Mouse (Mus musculus): ENCODE data around the gene Rassf5. TPM values are rescaled to one million over a fixed set of nuclear protein-coding genes. Genes with fewer than 3 reads are reported as not detected.

Gene Rassf5
- polyA plus RNA-seq, 1 experiment, result 2.3 TPM

- H3K4me3 ChIP-seq (ENCODE audit: insufficient read depth, poor library complexity, severe bottlenecking), result no peak overlapping the region
- H3ac ChIP-seq (ENCODE audit: control insufficient read depth, insufficient read length, low read depth), result no peak overlapping the region
- TF ChIP-seq CEBPB (IDR thresholded peaks at IDR 0.05; ENCODE audit: low read depth) (no peak), MYOD1 (IDR thresholded peaks at IDR 0.05; ENCODE audit: control insufficient read depth, insufficient read length, low read depth) (no peak), MYOG (IDR thresholded peaks at IDR 0.05; ENCODE audit: control insufficient read depth, extremely low read depth, insufficient read length) (no peak), CTCF (IDR thresholded peaks at IDR 0.05; ENCODE audit: control insufficient read depth, insufficient read depth, insufficient read length) (peak; percentile 10), FOSL1 (IDR thresholded peaks at IDR 0.05; ENCODE audit: insufficient read depth, low read length, poor library complexity, severe bottlenecking) (no peak)
- no peaks in the 10 kb centered on the region for H3K27me3 ChIP-seq (ENCODE audit: control insufficient read depth, insufficient read depth, insufficient read length)
- H3K79me2 ChIP-seq (ENCODE audit: control insufficient read depth, insufficient read depth), result no peaks in the 10 kb centered on the region
- H3K79me3 ChIP-seq (ENCODE audit: low read depth), result no peaks in the 10 kb centered on the region
- H3K36me3 ChIP-seq (ENCODE audit: control insufficient read depth, insufficient read depth), result no peaks in the 10 kb centered on the region
Observed at GRCm38 (mm10) chr1:131246433-131247395, 1.7 kb upstream of the Rassf5 start.

- no peak overlapping the region for H3K4me3 ChIP-seq (ENCODE audit: insufficient read depth, poor library complexity, severe bottlenecking)
- no peaks in the 10 kb centered on the region for H3K36me3 ChIP-seq (ENCODE audit: control insufficient read depth, insufficient read depth)
- H3K27me3 ChIP-seq (ENCODE audit: control insufficient read depth, insufficient read depth, insufficient read length), result no peaks in the 10 kb centered on the region
- H3K79me2 ChIP-seq (ENCODE audit: control insufficient read depth, insufficient read depth), result no peaks in the 10 kb centered on the region
- TF ChIP-seq MYOG (IDR thresholded peaks at IDR 0.05; ENCODE audit: control insufficient read depth, extremely low read depth, insufficient read length) (no peak), MYOD1 (IDR thresholded peaks at IDR 0.05; ENCODE audit: control insufficient read depth, insufficient read length, low read depth) (no peak), USF1 (IDR thresholded peaks at IDR 0.05; ENCODE audit: low read depth) (no peak), CTCF (IDR thresholded peaks at IDR 0.05; ENCODE audit: control insufficient read depth, insufficient read depth, insufficient read length) (peak; percentile 68)
- no peaks in the 10 kb centered on the region for H3K79me3 ChIP-seq (ENCODE audit: low read depth)
- no peak overlapping the region for H3ac ChIP-seq (ENCODE audit: control insufficient read depth, insufficient read length, low read depth)
Observed at GRCm38 (mm10) chr1:131245926-131246325, 868 bp upstream of the Rassf5 start.

GRCm38 (mm10) chr1:131244536-131245088 is 446 bp downstream of the Rassf5 start:
- no peaks in the 10 kb centered on the region for H3K27me3 ChIP-seq (ENCODE audit: control insufficient read depth, insufficient read depth, insufficient read length)
- H3ac ChIP-seq (ENCODE audit: control insufficient read depth, insufficient read length, low read depth), result peak overlapping the region; percentile 69
- H3K4me3 ChIP-seq (ENCODE audit: insufficient read depth, poor library complexity, severe bottlenecking), result peak overlapping the region; percentile 40
- no peaks in the 10 kb centered on the region for H3K79me2 ChIP-seq (ENCODE audit: control insufficient read depth, insufficient read depth)
- peaks cover 3% of the 10 kb centered on the region for H3K79me3 ChIP-seq (ENCODE audit: low read depth)
- no peaks in the 10 kb centered on the region for H3K36me3 ChIP-seq (ENCODE audit: control insufficient read depth, insufficient read depth)
- no peak for TF ChIP-seq USF1 (IDR thresholded peaks at IDR 0.05; ENCODE audit: low read depth)

GRCm38 (mm10) chr1:131242956-131243355 is 2.1 kb downstream of the Rassf5 start:
- Histone ChIP-seq H3K36me3 (ENCODE audit: control insufficient read depth, insufficient read depth) (no peaks in the 10 kb centered on the region), H3K4me3 (ENCODE audit: insufficient read depth, poor library complexity, severe bottlenecking) (no peak overlapping the region), H3K27me3 (ENCODE audit: control insufficient read depth, insufficient read depth, insufficient read length) (no peaks in the 10 kb centered on the region), H3ac (ENCODE audit: control insufficient read depth, insufficient read length, low read depth) (no peak overlapping the region), H3K79me3 (ENCODE audit: low read depth) (peaks cover 5% of the 10 kb centered on the region), H3K79me2 (ENCODE audit: control insufficient read depth, insufficient read depth) (peaks cover 4% of the 10 kb centered on the region)
- TF ChIP-seq MYOG (IDR thresholded peaks at IDR 0.05; ENCODE audit: control insufficient read depth, extremely low read depth, insufficient read length) (no peak), MAX (IDR thresholded peaks at IDR 0.05) (no peak), MYOD1 (IDR thresholded peaks at IDR 0.05; ENCODE audit: control insufficient read depth, insufficient read length, low read depth) (no peak), USF1 (IDR thresholded peaks at IDR 0.05; ENCODE audit: low read depth) (no peak), CEBPB (IDR thresholded peaks at IDR 0.05; ENCODE audit: low read depth) (no peak), FOSL1 (IDR thresholded peaks at IDR 0.05; ENCODE audit: insufficient read depth, low read length, poor library complexity, severe bottlenecking) (no peak), CTCF (IDR thresholded peaks at IDR 0.05; ENCODE audit: control insufficient read depth, insufficient read depth, insufficient read length) (no peak)

- H3K79me2 ChIP-seq (ENCODE audit: control insufficient read depth, insufficient read depth), result peaks cover 4% of the 10 kb centered on the region
- no peak overlapping the region for H3K4me3 ChIP-seq (ENCODE audit: insufficient read depth, poor library complexity, severe bottlenecking)
- no peaks in the 10 kb centered on the region for H3K27me3 ChIP-seq (ENCODE audit: control insufficient read depth, insufficient read depth, insufficient read length)
- no peak for TF ChIP-seq FOSL1 (IDR thresholded peaks at IDR 0.05; ENCODE audit: insufficient read depth, low read length, poor library complexity, severe bottlenecking)
- TF ChIP-seq USF1 (IDR thresholded peaks at IDR 0.05; ENCODE audit: low read depth), result no peak
- no peak for TF ChIP-seq MYOG (IDR thresholded peaks at IDR 0.05; ENCODE audit: control insufficient read depth, extremely low read depth, insufficient read length)
- no peak for TF ChIP-seq CEBPB (IDR thresholded peaks at IDR 0.05; ENCODE audit: low read depth)
- no peak for TF ChIP-seq MAX (IDR thresholded peaks at IDR 0.05)
- TF ChIP-seq MYOD1 (IDR thresholded peaks at IDR 0.05; ENCODE audit: control insufficient read depth, insufficient read length, low read depth), result no peak
- TF ChIP-seq CTCF (IDR thresholded peaks at IDR 0.05; ENCODE audit: control insufficient read depth, insufficient read depth, insufficient read length), result no peak
- H3K79me3 ChIP-seq (ENCODE audit: low read depth), result peaks cover 5% of the 10 kb centered on the region
- H3K36me3 ChIP-seq (ENCODE audit: control insufficient read depth, insufficient read depth), result no peaks in the 10 kb centered on the region
- H3ac ChIP-seq (ENCODE audit: control insufficient read depth, insufficient read length, low read depth), result peak overlapping the region; percentile 34
Observed at GRCm38 (mm10) chr1:131239576-131240193, 5.4 kb downstream of the Rassf5 start.

Data from C2C12 (cell line).